Mouse (Mus musculus): ENCODE data around the gene Adamts4.

Gene Adamts4

DNA sequence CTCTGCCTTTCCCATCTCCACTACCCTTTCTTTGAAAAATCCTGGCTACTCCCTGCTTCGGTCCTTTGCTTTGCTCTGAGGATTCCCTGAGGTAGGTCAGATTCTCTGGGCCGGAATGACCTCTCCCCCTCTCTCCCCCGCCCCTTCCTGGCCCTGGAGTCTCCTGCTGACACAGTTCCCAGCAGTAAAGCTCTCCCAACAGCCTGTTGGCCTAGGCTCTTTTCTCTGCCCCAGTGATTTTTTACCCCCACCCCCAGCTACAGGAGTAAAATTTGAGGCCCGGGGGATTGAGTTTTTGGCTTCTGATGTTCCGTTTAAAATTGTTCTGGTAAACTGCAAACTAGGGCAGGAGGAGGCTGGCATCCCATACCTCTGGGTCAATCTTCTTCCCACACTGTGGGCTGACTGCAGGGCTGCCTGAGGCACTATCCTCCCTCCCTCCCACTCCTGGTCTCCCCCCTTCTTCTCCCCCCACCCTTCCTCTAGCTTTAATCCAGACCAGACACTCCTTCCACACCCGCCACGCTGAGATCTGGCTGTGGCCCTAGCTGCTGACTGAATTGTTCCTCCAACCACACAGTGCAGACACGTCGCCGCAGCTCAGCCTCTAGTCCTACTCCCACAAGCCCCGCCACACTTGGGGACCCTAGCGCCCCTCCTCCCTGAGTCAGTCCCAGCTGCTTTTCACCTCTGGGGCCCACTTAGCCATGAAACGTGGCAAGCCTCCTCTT is 1.5 kb downstream of the Adamts4 start:
- no peak for DNase-seq (ENCODE audit: inconsistent age in 2 of 2, low spot score in 1 of 2)

DNA sequence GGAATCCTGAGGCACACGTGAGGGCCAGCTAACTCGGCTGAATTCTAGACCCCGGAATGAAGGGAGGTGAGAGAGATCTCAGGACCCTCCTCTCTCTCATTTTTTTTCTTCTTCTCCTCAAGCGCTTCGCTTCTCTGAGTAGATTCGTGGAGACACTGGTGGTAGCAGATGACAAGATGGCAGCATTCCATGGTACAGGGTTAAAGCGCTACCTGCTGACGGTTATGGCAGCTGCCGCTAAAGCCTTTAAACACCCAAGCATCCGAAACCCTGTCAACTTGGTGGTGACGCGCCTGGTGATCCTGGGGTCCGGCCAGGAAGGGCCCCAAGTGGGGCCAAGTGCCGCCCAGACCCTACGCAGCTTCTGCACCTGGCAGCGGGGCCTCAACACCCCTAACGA is 2.2 kb downstream of the Adamts4 start:
- DNase-seq (ENCODE audit: inconsistent age in 2 of 2, low spot score in 1 of 2) = no peak

DNA sequence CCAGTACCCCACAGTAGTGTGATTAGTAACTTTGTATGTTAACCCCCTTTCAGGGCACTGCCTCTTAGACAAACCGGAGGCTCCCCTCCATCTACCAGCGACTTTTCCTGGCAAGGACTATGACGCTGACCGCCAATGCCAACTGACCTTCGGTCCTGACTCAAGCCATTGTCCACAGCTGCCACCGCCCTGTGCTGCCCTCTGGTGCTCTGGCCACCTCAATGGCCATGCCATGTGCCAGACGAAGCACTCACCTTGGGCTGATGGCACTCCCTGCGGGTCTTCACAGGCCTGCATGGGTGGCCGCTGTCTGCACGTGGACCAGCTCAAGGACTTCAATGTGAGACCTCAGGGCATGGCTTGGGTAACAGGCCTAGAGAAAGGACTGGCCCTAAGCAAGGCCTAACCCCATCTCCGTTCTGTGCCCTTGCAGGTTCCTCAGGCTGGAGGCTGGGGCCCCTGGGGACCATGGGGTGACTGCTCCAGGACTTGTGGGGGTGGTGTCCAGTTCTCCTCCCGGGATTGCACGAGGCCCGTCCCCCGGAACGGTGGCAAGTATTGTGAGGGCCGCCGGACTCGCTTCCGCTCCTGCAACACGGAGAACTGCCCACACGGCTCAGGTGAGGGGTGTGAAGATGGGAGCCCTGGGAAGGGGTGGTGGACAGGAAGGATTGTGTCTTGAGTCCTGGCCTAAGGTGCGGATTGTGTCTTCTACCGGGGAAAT is 6.0 kb downstream of the Adamts4 start:
- peak; percentile 71 to 90 for DNase-seq (ENCODE audit: inconsistent age in 2 of 2, low spot score in 1 of 2)

DNA sequence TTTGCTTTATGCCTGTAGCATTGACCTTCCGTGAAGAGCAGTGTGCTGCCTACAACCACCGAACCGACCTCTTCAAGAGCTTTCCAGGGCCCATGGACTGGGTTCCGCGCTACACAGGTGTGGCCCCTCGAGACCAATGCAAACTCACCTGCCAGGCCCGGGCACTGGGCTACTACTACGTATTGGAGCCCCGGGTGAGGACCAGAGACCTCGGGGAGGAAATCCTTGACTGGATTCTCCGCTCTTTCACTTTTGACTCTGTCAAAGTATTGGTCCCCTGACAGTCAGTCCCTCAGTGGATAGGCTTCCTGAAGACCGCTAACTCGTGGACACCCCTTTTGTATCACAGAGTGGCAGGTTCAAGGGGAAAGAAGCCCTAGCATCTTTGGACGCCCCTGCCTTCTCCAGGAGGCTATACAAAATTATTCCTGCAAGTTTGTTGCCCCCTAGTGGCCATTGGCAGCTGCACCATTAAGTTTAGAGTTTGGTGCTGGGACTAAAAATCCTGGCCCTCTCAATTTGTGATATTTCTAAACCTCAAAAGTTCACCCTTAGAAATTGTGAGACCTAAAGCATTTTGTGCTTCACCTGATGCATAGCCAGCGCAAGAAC is 6.8 kb downstream of the Adamts4 start:
- peak; percentile 70 to 91 for DNase-seq (ENCODE audit: inconsistent age in 2 of 2, low spot score in 1 of 2)

DNA sequence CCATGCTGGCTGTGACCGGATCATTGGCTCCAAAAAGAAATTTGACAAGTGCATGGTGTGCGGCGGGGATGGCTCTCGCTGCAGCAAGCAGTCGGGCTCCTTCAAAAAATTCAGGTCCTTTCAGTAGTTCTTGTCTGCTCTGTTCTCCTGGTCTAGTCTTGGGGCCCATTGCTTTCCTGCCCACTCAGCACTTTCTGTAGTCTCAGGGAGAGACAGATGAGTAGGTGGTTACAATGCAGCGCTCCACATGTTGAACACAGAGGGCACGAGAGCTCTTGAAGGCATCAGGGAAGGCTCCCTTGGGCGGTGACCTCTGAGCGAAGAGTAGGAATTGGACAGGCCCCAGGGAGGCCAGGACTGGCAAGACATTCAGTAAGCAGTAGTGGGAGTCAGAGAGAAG is 7.6 kb downstream of the Adamts4 start:
- DNase-seq (ENCODE audit: inconsistent age in 2 of 2, low spot score in 1 of 2) = no peak

DNA sequence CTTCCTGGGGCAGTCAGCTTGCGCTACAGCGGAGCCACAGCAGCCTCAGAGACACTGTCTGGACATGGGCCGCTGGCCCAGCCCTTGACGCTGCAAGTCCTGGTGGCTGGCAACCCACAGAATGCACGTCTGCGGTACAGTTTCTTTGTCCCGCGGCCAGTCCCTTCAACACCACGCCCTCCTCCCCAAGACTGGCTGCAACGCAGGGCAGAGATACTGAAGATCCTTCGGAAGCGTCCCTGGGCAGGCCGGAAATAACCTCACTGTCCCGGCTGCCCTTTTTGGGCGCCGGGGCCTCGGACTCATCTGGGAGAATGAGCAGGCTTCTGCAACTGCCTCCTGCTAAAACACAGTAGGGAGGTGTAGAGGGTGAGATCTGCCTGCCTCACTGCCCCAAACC is 8.7 kb downstream of the Adamts4 start:
- no peak for DNase-seq (ENCODE audit: inconsistent age in 2 of 2, low spot score in 1 of 2)

DNA sequence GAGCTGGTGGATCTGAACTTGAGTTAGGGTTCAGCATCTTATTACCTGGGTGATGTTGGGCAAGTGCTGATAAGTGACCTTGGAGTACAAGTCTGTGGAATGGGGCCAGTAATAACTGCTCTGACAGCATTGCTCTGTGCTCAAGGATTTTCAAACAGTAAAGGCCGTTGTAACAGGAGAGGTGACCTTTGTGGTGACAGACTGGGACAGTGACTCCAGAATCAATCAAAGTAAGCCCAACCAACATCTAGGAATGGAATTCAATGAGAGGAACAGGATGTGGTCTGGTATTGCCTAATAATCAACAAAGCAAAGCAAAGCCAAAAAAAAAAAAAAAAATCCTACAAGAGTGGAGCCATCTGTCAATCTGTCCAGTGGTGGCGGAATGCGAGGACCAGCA is 10.1 kb downstream of the Adamts4 start:
- peak; percentile 73 to 88 for DNase-seq (ENCODE audit: inconsistent age in 2 of 2, low spot score in 1 of 2)

DNA sequence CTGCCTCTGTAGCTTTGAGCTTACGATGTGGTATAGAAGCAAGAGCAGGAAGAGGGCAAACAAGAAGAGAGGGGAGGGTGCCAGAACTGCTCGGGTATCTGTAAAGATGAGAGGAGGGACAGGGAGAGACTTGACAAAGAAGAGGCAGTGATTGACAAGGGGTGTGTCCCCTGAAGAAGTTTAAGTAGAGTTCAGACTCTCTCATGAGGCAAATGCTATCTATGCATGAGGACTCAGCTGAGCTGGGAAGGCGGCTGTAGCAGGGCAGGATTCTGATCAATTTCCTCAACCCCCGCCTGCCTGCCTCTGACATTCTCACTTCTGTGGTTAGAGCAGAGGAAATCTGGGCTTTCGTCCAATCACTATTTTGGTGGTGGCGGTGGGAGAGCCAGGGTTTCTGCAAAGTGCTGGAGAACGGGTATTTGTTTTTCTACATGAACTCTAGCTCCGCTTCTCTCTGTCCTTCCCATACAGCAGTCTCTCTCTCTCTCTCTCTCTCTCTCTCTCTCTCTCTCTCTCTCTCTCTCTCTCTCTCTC is 12.4 kb downstream of the Adamts4 start:
- peak; percentile 72 to 88 for DNase-seq (ENCODE audit: inconsistent age in 2 of 2, low spot score in 1 of 2)

DNA sequence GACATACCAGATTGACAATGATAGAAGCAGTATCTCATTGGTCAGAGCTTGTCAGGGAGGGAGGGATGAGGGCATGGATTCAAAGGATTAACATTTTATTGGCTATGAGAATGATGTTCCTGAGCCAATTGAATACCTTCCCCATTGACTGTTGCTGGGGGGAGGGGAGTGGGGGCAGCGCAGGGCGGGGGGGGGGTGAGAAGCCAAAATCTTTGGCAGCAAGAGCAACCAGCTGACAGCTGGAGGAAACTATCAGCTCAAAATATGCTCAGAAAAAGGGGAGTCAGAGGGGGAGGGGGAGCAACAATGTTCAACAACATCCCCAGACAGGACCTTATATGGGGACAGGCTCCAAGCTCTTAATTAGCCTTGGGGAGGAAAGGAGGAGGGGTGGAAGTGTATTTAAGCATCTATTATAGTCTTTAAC is 13.0 kb downstream of the Adamts4 start:
- DNase-seq (ENCODE audit: inconsistent age in 2 of 2, low spot score in 1 of 2) = no peak

DNA sequence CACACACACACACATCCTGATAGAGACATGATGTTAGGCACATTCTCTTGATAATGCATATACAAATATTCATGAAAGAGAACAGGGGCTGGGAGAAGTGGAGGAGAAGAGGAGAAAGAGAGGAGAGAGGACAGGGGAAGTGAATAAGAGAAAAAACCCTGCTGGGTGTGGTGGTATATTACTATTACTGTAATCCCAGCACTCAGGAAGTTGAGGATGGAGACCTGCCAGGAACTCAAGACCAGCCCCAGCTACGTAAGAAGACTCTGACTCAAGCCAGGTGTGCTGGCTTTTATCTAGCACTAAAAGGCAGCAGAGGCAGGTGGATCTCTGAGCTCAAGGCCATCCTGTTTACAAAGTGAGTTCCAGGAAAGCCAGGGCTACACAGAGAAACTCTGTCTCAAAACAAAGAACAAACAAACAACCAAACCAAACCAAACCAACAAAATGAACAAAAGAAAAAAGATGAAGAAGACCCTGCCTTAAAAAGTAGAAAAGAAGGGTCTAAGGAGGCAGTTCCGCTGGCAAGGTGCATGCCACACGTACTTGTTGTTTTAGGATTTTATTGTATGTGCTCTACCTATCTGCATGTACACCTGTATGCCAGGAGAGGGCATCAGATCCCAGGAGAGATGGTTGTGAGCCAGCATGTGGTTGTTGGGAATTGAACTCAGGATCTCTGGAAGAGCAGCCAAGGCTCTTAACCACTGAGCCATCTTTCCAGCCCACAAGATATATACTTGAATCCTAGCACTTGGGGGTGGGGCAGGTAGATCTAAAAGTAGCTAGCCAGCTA is 13.6 kb downstream of the Adamts4 start:
- DNase-seq (ENCODE audit: inconsistent age in 2 of 2, low spot score in 1 of 2) = no peak

DNA sequence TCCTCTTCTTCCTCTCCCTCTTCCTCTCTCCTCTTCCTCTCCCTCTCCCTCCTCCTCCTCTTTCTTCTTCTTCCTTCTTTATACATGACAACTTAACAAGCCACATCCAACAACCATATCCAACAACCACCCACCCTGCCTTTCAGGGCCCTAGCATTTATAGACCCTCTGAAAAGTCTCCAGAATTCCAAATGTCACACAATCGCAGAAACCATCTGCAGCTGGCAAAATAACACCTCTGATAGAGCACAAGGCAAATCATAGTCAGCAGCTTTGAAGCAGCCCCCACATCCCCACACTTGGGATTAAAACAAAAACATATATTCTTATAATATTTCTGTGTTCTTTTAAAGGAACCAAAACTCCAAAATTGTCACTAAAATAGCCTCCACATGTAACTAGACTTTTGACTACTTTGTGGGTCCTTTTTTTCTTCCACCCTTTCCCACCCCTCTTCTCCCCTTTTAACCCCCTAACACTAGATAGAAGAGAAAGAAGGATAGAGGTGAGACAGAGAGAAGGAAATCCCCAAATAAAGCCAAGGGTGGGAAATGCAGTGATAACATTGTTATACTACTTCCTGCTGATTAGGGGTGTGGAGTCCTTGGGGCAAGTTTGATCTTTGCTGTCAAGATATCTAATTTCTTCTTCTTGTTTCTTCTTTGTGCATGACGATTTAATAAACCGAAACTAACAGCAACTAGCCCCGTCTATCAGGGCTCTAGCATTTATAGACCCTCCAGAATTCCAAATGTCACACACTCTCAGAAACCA is 15.9 kb downstream of the Adamts4 start:
- DNase-seq (ENCODE audit: inconsistent age in 2 of 2, low spot score in 1 of 2) = no peak

DNA sequence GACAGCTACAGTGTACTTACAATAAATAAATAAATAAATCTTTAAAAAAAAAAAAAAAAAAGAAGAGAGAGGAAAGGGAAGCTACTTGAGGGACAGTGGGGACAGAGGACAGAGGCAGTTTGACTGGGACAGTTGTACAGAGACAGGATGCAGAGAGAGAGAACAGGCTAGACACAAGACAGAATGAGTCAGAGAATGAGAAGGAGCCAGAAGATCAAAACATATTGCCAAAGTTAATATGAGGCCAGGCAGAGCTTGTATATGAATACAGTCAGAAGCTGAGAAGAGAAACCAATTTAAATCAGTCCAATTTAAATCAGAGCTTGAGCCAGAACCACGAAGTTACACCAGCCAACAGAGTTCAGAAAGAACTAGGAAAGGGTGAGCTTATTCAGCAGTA is 18.1 kb downstream of the Adamts4 start:
- DNase-seq (ENCODE audit: inconsistent age in 2 of 2, low spot score in 1 of 2) = no peak

DNA sequence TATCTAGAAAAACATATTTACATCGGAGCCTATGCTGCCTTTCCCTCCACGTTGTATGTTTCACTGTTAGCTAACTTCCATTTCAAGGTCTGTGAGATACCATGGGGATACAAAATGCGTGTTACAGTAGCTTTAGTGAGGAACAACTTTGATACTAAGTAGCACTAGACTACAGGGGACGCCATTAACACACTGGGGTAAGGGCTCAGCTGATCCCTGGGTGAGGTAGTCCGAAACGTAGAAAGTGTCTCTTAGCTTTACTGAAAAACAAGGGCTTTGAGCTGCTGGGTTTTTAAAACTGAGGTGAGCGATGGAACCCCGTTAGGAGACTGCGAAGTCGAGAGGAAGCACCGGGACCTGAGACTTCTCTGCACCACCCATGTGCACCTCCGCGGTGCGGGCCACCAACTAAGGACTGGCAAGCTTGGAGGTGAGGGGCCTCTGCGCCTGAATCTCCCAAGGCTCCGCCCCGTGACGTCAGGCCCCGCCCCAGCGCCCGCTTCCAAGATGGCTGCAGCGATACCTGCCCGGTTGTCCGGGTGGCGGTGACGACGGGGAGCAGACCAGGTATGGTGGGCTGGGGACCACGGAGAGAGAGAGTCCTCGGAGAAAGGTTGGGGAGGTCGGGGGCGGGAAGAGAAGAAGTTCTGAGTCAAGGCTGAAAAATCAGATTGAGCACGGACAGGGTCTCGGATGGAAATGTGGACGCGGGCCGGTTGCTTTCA is 19.8 kb downstream of the Adamts4 start, which contains the start of gene B4galt3:
Gene B4galt3 (plus strand): TSS at position 481 of the 725 bp plus-strand sequence.
- peak; percentile 96 to 99 for DNase-seq (ENCODE audit: inconsistent age in 2 of 2, low spot score in 1 of 2)

DNA sequence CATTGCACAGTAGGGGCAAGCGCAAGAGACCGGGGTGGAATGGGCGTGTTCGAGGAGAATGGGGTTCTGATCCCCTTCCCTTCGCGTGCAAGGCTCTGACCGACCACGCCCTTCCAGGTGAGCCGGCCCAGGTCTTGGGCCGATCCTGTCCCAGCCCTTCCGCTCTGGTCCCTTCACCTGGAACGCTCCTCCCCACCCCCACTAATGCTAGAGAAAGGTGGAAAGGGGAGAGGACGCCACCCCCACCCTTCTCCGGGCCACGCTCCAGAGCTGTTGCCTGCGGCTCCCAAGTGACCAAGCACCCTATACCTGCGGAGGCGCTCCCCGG is 20.3 kb downstream of the Adamts4 start:
- no peak for DNase-seq (ENCODE audit: inconsistent age in 2 of 2, low spot score in 1 of 2)

DNA sequence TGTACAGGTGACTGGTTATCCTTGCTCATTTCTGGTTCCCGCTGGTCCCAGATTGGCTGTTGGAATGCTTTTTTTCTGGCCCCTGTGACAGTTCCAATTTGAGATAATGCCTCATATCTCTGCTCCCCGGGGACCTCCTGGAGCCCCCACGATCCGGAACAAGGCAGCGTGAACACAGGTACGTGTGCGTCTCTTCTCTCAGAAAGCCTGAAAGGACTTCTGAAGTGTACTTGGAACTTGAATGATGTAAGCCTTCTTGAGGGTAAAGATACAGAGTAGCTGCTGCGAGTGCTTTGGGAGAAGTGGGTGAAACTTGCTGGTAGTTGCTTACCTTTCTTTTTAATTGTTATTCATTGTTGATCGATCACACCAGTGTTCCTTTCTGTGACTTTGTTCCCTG is 21.0 kb downstream of the Adamts4 start:
- no peak for DNase-seq (ENCODE audit: inconsistent age in 2 of 2, low spot score in 1 of 2)

DNA sequence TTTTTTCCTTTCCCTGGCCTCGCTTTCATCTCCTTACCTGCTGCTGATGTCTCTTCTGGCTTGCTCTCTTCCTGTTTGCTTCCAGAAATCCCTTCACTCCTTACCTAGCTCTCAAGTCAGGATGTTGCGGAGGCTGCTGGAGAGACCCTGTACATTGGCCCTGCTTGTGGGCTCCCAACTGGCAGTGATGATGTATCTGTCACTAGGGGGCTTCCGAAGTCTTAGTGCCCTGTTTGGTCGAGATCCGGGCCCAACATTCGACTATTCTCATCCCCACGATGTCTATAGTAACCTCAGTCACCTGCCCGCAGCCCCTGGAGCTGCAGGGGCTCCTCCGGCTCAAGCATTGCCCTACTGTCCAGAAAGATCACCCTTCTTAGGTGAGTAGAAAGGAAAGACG is 21.4 kb downstream of the Adamts4 start:
- no peak for DNase-seq (ENCODE audit: inconsistent age in 2 of 2, low spot score in 1 of 2)

DNA sequence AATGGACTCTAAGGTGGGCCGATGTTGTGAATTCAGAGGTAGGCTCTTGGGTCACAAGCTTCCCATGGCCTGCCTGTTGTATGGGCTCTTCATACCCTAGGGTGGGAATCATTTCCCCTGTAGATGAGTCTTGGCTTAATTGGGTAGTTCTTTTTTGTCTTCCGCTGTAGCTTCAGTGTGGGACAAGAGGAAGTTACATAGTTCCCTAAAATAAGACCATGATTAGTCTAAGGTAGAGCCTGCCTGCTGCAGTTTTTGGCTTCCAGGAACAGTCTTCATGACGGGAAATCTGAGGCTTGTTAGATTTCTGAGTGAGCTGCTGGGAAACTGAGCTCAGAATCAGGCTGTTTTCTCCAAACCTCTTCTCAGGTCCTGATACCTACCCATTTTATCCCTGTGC is 21.9 kb downstream of the Adamts4 start:
- DNase-seq (ENCODE audit: inconsistent age in 2 of 2, low spot score in 1 of 2) = no peak

DNA sequence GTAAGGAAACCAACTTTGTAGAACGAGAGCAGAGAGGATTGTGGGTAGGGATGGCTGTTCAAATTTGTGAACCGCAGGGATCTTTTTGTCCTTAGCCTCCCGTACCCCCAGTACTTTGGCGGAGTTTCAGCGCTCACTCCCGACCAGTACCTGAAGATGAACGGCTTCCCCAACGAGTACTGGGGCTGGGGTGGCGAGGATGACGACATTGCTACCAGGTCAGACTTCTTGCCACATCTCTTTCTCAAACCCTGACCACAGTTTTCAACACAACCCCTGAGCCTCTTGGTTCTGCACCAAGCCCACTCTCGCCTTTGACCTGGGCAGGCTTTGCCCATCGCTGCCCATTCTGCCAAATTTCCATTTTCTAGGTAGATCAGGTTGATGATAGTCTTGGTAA is 23.9 kb downstream of the Adamts4 start:
- DNase-seq (ENCODE audit: inconsistent age in 2 of 2, low spot score in 1 of 2) = no peak

DNA sequence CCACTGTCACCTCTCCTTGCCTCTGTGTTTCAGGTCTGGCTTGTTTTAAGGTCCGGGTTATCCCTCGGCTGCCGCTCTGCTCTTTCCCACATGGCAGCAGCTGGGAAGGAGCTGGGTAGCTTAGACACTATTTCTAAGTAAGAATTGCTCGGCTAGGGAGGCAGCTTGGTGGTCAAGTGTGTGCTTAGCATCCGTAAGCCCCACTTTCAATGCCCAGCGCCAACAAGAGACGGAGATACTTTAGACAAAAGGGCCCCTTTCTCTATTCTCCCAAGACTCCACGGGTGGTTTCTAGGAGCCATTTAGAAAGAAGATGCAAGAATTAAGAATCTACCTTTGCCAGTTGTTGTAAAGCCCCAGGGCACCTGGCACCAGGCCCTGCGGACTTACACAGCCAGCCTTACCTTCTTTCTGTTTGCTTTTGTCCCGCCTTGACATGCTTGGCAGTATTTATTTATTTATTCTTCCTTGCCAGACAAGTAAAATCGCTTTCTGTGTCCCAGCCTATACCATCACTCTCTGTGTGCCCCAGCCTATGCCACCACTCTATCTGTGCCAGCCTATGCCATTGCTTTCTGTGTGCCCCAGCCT is 25.0 kb downstream of the Adamts4 start:
- no peak for DNase-seq (ENCODE audit: inconsistent age in 2 of 2, low spot score in 1 of 2)
